Mouse (Mus musculus): ENCODE measurements around the gene Ppp1r13b. TPM values are rescaled to one million over a fixed set of nuclear protein-coding genes. Genes with fewer than 3 reads are reported as not detected.

Gene Ppp1r13b
- polyA plus RNA-seq, 1 experiment from 2014 or later: 17.9 TPM

DNA sequence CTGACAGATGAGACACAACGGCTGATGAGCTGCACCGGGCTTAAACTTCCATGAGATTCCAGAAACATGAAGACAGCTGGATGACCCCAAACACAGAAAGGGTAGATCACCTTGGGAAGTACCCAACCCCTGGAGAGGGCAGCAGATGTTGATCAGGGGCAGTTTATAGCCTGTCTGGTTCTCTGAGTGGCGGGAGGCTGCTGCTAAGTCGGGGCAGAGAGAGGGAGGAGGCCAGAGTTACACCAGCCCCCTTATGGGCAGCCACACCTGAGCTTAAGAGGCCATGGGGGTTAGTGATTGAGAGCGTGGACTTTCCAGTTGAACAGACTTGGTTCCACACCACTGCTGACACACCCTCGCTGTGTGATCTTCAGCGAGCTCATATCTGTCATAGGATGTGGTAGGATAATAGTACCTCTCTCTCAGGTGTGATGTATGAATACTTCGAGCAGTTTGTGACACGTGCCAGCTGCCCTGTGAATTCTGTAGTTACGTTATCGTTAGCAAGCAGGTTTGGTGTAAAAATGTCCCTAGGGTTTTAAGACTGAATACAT lies 1.2 kb upstream of the Ppp1r13b start:
- peak overlapping the region; percentile 68 for H3K4me2 ChIP-seq (ENCODE audit: low read length)
- no peaks in the 10 kb centered on the region for H3K9me3 ChIP-seq (ENCODE audit: control insufficient read depth, low read length)
- H3K36me3 ChIP-seq (ENCODE audit: control insufficient read depth, insufficient read depth, low read length): no peaks in the 10 kb centered on the region
- H3K27me3 ChIP-seq (replicated peaks; ENCODE audit: control insufficient read depth, insufficient read depth, low read length): 0 out of 2 replicates have a peak, but pooled peaks cover 2% of the 10 kb centered on the region
- peaks cover 9% of the 10 kb centered on the region for H3K4me1 ChIP-seq (ENCODE audit: control insufficient read depth, insufficient read depth, low read depth, low read length)
- peak overlapping the region; percentile 84 for H3K9ac ChIP-seq (ENCODE audit: low read depth, low read length)
- no peak overlapping the region for H3K27ac ChIP-seq (ENCODE audit: low read depth, low read length)
- WGBS: 70% methylated on average over 11 of the region's 11 CpGs
- no peak for ATAC-seq
- peak overlapping the region; percentile 89; the same call in 1 of the 2 replicates for H3K4me3 ChIP-seq (ENCODE audit: low read length)

DNA sequence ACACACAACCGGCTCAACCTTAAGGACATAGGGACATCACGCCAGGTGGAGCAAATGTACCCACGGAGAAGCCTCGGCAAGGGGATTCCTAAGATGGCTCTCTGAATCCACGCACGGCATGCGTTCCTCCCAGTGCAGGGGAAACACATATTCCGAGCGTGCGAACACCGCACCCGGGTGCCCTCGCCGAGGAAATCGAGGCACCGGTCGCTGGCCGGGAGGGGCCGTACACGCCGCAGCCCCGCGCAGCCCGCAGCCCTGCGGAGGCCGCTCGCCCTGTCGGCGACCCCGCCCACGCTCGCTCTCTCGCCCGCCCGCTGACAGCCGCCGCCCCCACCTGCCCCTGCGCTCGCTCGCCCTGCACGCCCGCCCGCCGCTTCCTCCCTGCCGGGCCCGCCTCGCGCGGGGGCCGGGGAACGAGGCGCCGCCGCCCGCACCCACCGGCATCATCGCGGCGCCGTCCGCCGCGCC lies 454 bp downstream of the Ppp1r13b start:
- Histone ChIP-seq H3K27ac (ENCODE audit: low read depth, low read length) (peak overlapping the region; percentile 97), H3K36me3 (ENCODE audit: control insufficient read depth, insufficient read depth, low read length) (no peaks in the 10 kb centered on the region), H3K9me3 (ENCODE audit: control insufficient read depth, low read length) (no peaks in the 10 kb centered on the region), H3K4me1 (ENCODE audit: control insufficient read depth, insufficient read depth, low read depth, low read length) (peaks cover 9% of the 10 kb centered on the region), H3K9ac (ENCODE audit: low read depth, low read length) (peak overlapping the region; percentile 95), H3K4me2 (ENCODE audit: low read length) (peak overlapping the region; percentile 68), H3K4me3 (ENCODE audit: low read length) (peak overlapping the region; percentile 89), H3K27me3 (replicated peaks; ENCODE audit: control insufficient read depth, insufficient read depth, low read length) (0 out of 2 replicates have a peak, but pooled peaks cover 2% of the 10 kb centered on the region)
- ATAC-seq: peak; percentile 70
- WGBS: under 1% methylated on average over 20 of the region's 63 CpGs

DNA sequence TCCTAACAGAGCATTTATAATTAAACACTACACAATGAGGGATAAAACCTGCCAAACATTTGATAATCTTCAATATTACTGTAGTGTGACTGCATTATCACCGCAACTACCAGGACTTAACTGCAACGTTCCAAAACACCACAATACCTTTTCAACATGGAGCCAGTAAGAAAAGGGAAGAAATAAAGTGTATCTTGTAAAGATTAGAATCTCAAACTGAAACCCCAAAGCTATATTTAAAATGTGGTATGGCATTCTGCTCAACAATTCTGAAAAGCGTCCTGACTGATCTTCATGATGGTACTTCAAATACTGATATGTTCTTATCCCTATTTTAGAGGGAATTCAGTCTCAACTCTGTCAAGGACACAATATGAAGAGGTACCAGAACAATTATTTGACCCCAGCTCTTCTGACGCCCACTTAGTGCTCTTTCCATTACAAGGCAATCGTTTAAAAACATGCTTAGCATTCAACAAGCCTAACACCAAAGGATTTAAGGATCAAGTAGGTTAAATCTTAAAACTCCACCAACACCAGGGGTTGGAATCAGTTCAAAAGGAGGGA lies 1.5 kb downstream of the Ppp1r13b start:
- no peak for ATAC-seq
- peaks cover 12% of the 10 kb centered on the region for H3K4me1 ChIP-seq (ENCODE audit: control insufficient read depth, insufficient read depth, low read depth, low read length)
- H3K9me3 ChIP-seq (ENCODE audit: control insufficient read depth, low read length): no peaks in the 10 kb centered on the region
- H3K9ac ChIP-seq (ENCODE audit: low read depth, low read length): 0 out of 2 replicates have a peak overlapping the region, but pooled peaks have one; percentile 1
- H3K27ac ChIP-seq (ENCODE audit: low read depth, low read length): no peak overlapping the region
- peak overlapping the region; percentile 68 for H3K4me2 ChIP-seq (ENCODE audit: low read length)
- H3K4me3 ChIP-seq (ENCODE audit: low read length): peak overlapping the region; percentile 89
- 52% methylated on average over 5 of the region's 5 CpGs for WGBS
- H3K36me3 ChIP-seq (ENCODE audit: control insufficient read depth, insufficient read depth, low read length): no peaks in the 10 kb centered on the region
- 0 out of 2 replicates have a peak, but pooled peaks cover 2% of the 10 kb centered on the region for H3K27me3 ChIP-seq (replicated peaks; ENCODE audit: control insufficient read depth, insufficient read depth, low read length)

DNA sequence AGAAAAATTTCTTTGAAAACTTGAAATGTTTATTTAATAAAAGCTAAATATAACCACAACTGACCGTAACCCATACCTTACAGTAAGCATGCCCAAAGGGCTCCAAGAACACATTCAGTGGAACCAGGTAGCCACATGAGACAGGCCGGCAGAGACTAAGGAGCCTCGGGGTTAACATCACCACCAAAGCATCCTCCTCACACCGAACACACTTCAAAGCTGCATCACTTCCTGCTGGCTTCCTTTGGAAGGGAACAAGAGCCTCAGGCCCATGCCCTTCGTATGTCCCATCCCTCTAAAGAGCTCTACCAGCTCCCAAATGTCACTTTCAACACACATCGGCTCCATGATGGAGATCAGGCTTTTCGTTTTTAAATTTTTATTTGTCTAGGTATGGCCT lies 5.4 kb downstream of the Ppp1r13b start:
- H3K27ac ChIP-seq (ENCODE audit: low read depth, low read length): no peak overlapping the region
- no peaks in the 10 kb centered on the region for H3K36me3 ChIP-seq (ENCODE audit: control insufficient read depth, insufficient read depth, low read length)
- H3K9me3 ChIP-seq (ENCODE audit: control insufficient read depth, low read length): no peaks in the 10 kb centered on the region
- 84% methylated on average over 7 of the region's 7 CpGs for WGBS
- H3K4me1 ChIP-seq (ENCODE audit: control insufficient read depth, insufficient read depth, low read depth, low read length): peaks cover 12% of the 10 kb centered on the region
- H3K4me2 ChIP-seq (ENCODE audit: low read length): no peak overlapping the region
- H3K4me3 ChIP-seq (ENCODE audit: low read length): no peak overlapping the region
- no peak overlapping the region for H3K9ac ChIP-seq (ENCODE audit: low read depth, low read length)
- ATAC-seq: no peak
- H3K27me3 ChIP-seq (replicated peaks; ENCODE audit: control insufficient read depth, insufficient read depth, low read length): no peaks in the 10 kb centered on the region

DNA sequence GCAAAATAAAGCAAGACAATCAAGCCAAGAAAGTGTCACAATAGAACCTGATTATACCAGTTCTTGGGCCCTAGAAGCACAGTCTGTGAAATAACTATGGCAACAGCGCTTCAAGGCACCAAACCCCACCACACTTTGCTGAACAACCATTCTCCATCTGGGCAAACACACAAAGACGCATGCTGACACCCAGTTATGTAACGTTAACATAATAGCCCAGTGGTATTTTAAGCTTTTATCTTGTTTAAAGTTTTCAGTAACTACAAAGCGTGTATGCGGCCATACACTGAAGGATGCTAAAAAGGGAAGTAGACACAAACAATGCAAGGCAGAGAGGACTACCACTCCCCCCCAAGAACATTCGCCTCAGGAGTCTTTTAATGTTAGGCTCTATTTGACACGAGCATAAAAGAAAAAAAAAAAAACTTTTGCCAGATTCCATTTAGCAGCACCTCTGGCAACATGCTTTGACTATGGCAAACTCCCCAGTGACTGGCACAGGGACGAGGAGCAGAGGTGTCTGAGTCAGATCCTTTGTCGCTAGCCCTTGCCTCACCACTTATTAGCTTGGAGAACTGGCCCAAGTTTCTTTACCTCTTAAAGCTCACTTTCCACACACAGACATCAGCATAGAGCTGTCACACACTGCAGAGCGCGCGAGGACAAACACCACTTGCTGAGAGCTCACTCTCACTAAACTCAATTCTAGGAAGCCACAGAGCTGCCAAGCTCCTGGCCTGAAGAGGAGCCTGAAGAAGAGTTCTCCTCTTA lies 6.6 kb downstream of the Ppp1r13b start:
- no peaks in the 10 kb centered on the region for H3K27me3 ChIP-seq (replicated peaks; ENCODE audit: control insufficient read depth, insufficient read depth, low read length)
- ATAC-seq: peak; percentile 45; the same call in 1 of the 2 replicates
- no peak overlapping the region for H3K9ac ChIP-seq (ENCODE audit: low read depth, low read length)
- H3K36me3 ChIP-seq (ENCODE audit: control insufficient read depth, insufficient read depth, low read length): no peaks in the 10 kb centered on the region
- H3K4me1 ChIP-seq (ENCODE audit: control insufficient read depth, insufficient read depth, low read depth, low read length): peaks cover 12% of the 10 kb centered on the region
- no peaks in the 10 kb centered on the region for H3K9me3 ChIP-seq (ENCODE audit: control insufficient read depth, low read length)
- H3K4me3 ChIP-seq (ENCODE audit: low read length): no peak overlapping the region
- H3K4me2 ChIP-seq (ENCODE audit: low read length): no peak overlapping the region
- WGBS: 47% methylated on average over 12 of the region's 12 CpGs
- 0 out of 2 replicates have a peak overlapping the region, but pooled peaks have one; percentile 18 for H3K27ac ChIP-seq (ENCODE audit: low read depth, low read length)

DNA sequence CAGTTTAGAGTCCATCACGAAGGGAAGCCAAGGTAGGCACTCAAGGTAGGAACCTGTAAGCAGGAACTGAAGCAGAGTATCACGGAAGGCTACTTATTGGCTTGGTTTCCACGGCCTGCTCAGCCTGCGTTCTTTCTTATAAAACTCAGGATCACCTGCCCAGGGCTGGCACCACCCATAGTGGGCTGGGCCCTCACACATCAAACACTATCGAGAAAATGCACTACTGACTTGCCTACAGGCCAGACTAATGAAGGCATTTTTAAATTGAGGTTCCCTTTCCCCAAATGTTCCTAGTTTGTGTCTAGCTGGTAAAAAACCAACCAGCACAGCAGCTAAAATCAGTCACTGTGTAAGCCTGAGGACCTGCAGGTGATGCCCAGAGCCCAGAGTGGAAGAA lies 8.3 kb downstream of the Ppp1r13b start:
- H3K4me1 ChIP-seq (ENCODE audit: control insufficient read depth, insufficient read depth, low read depth, low read length): peaks cover 9% of the 10 kb centered on the region
- H3K4me3 ChIP-seq (ENCODE audit: low read length): no peak overlapping the region
- WGBS: 82% methylated on average over 5 of the region's 5 CpGs
- H3K36me3 ChIP-seq (ENCODE audit: control insufficient read depth, insufficient read depth, low read length): no peaks in the 10 kb centered on the region
- no peak overlapping the region for H3K27ac ChIP-seq (ENCODE audit: low read depth, low read length)
- H3K27me3 ChIP-seq (replicated peaks; ENCODE audit: control insufficient read depth, insufficient read depth, low read length): no peaks in the 10 kb centered on the region
- no peak for ATAC-seq
- no peak overlapping the region for H3K4me2 ChIP-seq (ENCODE audit: low read length)
- H3K9ac ChIP-seq (ENCODE audit: low read depth, low read length): no peak overlapping the region
- no peaks in the 10 kb centered on the region for H3K9me3 ChIP-seq (ENCODE audit: control insufficient read depth, low read length)

DNA sequence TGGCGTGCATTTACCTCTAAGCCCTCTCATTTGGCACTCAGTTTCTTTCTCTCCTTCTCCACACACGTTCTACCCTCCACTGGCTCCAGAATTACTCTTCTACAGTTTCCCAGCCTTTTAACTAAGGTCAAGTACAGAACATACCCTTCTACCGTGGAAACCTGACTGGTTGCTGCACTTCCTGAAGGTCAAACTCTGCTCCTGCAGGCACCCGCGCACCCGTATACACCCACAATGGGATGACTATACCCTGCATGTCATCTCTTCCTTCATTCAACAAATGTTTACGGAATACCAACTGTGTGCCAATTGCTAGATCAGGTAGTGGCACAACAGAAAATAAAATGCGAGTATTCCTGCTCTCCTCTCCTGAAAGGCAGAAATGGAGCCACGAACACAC lies 9.2 kb downstream of the Ppp1r13b start:
- H3K36me3 ChIP-seq (ENCODE audit: control insufficient read depth, insufficient read depth, low read length): no peaks in the 10 kb centered on the region
- no peak for ATAC-seq
- H3K4me2 ChIP-seq (ENCODE audit: low read length): no peak overlapping the region
- peaks cover 9% of the 10 kb centered on the region for H3K4me1 ChIP-seq (ENCODE audit: control insufficient read depth, insufficient read depth, low read depth, low read length)
- WGBS: 83% methylated on average over 9 of the region's 9 CpGs
- no peaks in the 10 kb centered on the region for H3K9me3 ChIP-seq (ENCODE audit: control insufficient read depth, low read length)
- no peaks in the 10 kb centered on the region for H3K27me3 ChIP-seq (replicated peaks; ENCODE audit: control insufficient read depth, insufficient read depth, low read length)
- H3K4me3 ChIP-seq (ENCODE audit: low read length): no peak overlapping the region
- H3K27ac ChIP-seq (ENCODE audit: low read depth, low read length): no peak overlapping the region
- no peak overlapping the region for H3K9ac ChIP-seq (ENCODE audit: low read depth, low read length)

DNA sequence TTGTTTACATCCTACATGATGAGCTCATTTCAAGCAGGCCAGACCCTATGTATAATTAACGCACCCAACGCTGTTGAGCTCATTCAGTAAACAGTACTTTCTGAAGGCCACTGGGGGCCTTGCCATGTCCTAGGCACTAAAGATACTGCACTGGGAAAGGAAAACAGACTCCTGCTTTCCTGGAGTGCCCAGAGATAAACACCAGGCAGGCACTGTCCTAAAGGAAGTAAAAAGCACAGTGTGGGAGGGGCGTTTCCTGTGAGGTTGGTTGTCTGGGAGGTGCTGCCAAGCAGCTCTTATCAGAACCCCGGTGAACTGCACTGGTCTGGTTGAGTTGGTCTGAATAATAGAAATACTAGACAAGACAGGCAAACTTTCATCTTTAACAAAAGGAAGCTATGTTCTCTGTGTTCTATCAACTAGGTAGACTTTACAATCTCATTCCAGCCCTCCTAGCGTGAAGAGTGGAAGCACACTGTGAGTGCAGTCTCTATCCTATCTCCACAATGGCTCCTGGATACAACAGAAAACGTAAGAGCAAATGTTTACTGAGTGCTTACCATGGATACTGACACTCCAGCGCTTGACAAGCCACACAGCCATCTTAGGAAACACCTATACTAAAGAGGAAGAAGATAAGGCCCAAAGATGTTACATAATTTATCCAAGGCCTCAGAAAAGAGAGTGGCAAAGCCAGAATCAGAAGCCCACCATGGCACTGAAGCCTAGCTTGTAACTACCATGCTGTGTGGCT lies 10.8 kb downstream of the Ppp1r13b start:
- H3K4me2 ChIP-seq (ENCODE audit: low read length): no peak overlapping the region
- ATAC-seq: no peak
- no peak overlapping the region for H3K9ac ChIP-seq (ENCODE audit: low read depth, low read length)
- no peaks in the 10 kb centered on the region for H3K27me3 ChIP-seq (replicated peaks; ENCODE audit: control insufficient read depth, insufficient read depth, low read length)
- H3K9me3 ChIP-seq (ENCODE audit: control insufficient read depth, low read length): no peaks in the 10 kb centered on the region
- no peaks in the 10 kb centered on the region for H3K36me3 ChIP-seq (ENCODE audit: control insufficient read depth, insufficient read depth, low read length)
- peaks cover 9% of the 10 kb centered on the region for H3K4me1 ChIP-seq (ENCODE audit: control insufficient read depth, insufficient read depth, low read depth, low read length)
- no peak overlapping the region for H3K27ac ChIP-seq (ENCODE audit: low read depth, low read length)
- WGBS: 52% methylated on average over 7 of the region's 7 CpGs
- no peak overlapping the region for H3K4me3 ChIP-seq (ENCODE audit: low read length)

Data from hindbrain, embryonic 16.5 days (tissue).